Mouse (Mus musculus) adrenal gland, adult 18-20 months (tissue): ENCODE measurements around the gene Tmem240. TPM values are rescaled to one million over a fixed set of nuclear protein-coding genes. Genes with fewer than 3 reads are reported as not detected.
"Not testable (repeated sequence)": the region's sequence is repeated elsewhere in the genome, so short reads cannot be mapped to it uniquely, and the experiment has no call there.

Experiments
- DNase-seq, 2 experiments: peaks; one replicate each; pipeline ENCODE4 v3.0.0; 2021 to 2022; ENCODE audit warnings: low spot score in 2 of 2
- long read RNA-seq, 2 experiments: library from polyadenylated mRNA; stranded (forward); transcript quantifications; one replicate each; pipeline ENCODE4 v2.0.0; 2021
- total RNA-seq, 2 experiments: library from RNA; stranded (reverse); gene quantifications; 1 replicate in 1 of 2; 2 replicates in 1 of 2; pipeline ENCODE4 v1.2.3; 2021

The Tmem240 gene
- under 1 TPM; 0.48 to 0.89 TPM for total RNA-seq
- long read RNA-seq, experiment 1, partial matches to known transcripts = 0 of 1 reads
- long read RNA-seq, experiment 1, other reads (novel, unspliced or antisense) = 0 of 1 reads
- long read RNA-seq, experiment 2, full-length matches to known transcripts = 1 of 1 reads
- long read RNA-seq, experiment 2, partial matches to known transcripts = 0 of 1 reads
- long read RNA-seq, experiment 2, other reads (novel, unspliced or antisense) = 0 of 1 reads

- peak; percentile 81 to 85 for DNase-seq
Measured at GRCm38 (mm10) chr4:155734350-155734941, at the start of gene Tmem240. Gene Tmem240, plus strand, starts transcription at chr4:155734800.

GRCm38 (mm10) chr4:155687764-155688163 lies 46.8 kb upstream of the Tmem240 start:
- DNase-seq = not testable (repeated sequence)

- no peak for DNase-seq
Measured at GRCm38 (mm10) chr4:155690571-155691375, 43.8 kb upstream of the Tmem240 start.

GRCm38 (mm10) chr4:155692421-155692820 lies 42.2 kb upstream of the Tmem240 start:
- no peak for DNase-seq

GRCm38 (mm10) chr4:155694111-155694481 lies 40.5 kb upstream of the Tmem240 start, which contains the start of gene Fndc10:
Gene Fndc10, plus strand, starts transcription at chr4:155694342.
- DNase-seq = peak; percentile 75 to 79

- DNase-seq = peak; percentile 59 to 63
Measured at GRCm38 (mm10) chr4:155694482-155695401, 39.9 kb upstream of the Tmem240 start.

- no peak for DNase-seq
Measured at GRCm38 (mm10) chr4:155695531-155696062, 39.0 kb upstream of the Tmem240 start.

GRCm38 (mm10) chr4:155696261-155697255 lies 38.0 kb upstream of the Tmem240 start:
- peak in 1 of 2 experiments; percentile 35 for DNase-seq

GRCm38 (mm10) chr4:155700425-155700824 lies 34.2 kb upstream of the Tmem240 start:
- DNase-seq = no peak

- no peak for DNase-seq
Measured at GRCm38 (mm10) chr4:155703425-155703929, 31.1 kb upstream of the Tmem240 start.

GRCm38 (mm10) chr4:155704721-155705591 lies 29.6 kb upstream of the Tmem240 start, which contains the start of gene Ssu72:
Gene Ssu72, plus strand, starts transcription at chr4:155704800.
- peak; percentile 94 to 95 for DNase-seq

- DNase-seq = no peak
Measured at GRCm38 (mm10) chr4:155705592-155705929, 29.0 kb upstream of the Tmem240 start.

GRCm38 (mm10) chr4:155708582-155708981 lies 26.0 kb upstream of the Tmem240 start:
- no peak for DNase-seq

GRCm38 (mm10) chr4:155708988-155709387 lies 25.6 kb upstream of the Tmem240 start:
- no peak for DNase-seq

GRCm38 (mm10) chr4:155710521-155711252 lies 23.9 kb upstream of the Tmem240 start:
- DNase-seq = no peak

GRCm38 (mm10) chr4:155721668-155722083 lies 12.9 kb upstream of the Tmem240 start:
- no peak for DNase-seq

GRCm38 (mm10) chr4:155727993-155728392 lies 6.6 kb upstream of the Tmem240 start:
- DNase-seq = no peak
